8 mouse cellular contexts compared by ENCODE assay signal in genomic region chr10:90966821-90967220, GRCm38 (mm10).
DNase-seq lines count a peak whose midpoint lies in the region.

No protein-coding gene starts in this region.

- DNase-seq in brain, adult 2 months (ENCODE audit: low read depth, low spot score), result peak; percentile 95
- peak; percentile 85 for DNase-seq in cerebellum, adult 9-11 months
- peak; percentile 49 to 67 for DNase-seq in frontal cortex, postnatal 25 days (ENCODE audit: low spot score in 2 of 2)
- peak; percentile 80 to 89 for DNase-seq in left cerebral cortex, postnatal 36 days (ENCODE audit: low spot score in 2 of 2)
- no peak for DNase-seq in adrenal gland, adult (ENCODE audit: inconsistent age in 2 of 2, low spot score in 1 of 2)
- no peak for DNase-seq in kidney, postnatal 36 days
- DNase-seq in kidney, postnatal 4 days, result no peak
- no peak for DNase-seq in adrenal gland, adult 8-10 months

- intact Hi-C loops in left cerebral cortex, postnatal 36 days (cut with DNase I), result loop anchor here (5.0 kb wide), 2 partner anchors 65 to 135 kb away; no protein-coding TSS in a partner anchor

Comparison
In these comparisons a context has a peak if more than half of its experiments do, and no peak if none do; other contexts are left out.
1. DNase-seq: peak in brain, adult 2 months (single experiment), cerebellum, adult 9-11 months (single experiment), frontal cortex, postnatal 25 days (2 of 2) and left cerebral cortex, postnatal 36 days (2 of 2); none in adrenal gland, adult (0 of 2), kidney, postnatal 36 days (0 of 2), kidney, postnatal 4 days (0 of 2) and adrenal gland, adult 8-10 months (single experiment).